Mouse (Mus musculus) testis, adult 2 months (tissue): Measurements from ENCODE around the gene Hist1h2ab.

Experiments used
- CTCF ChIP-seq: fragments of 200-500 bp; IDR thresholded peaks from 2 replicates; pipeline ENCODE4 v1.5.1; 2012; ENCODE audit warnings: low read depth, mild to moderate bottlenecking, inconsistent platforms, low read length, moderate library complexity; ENCODE audit not compliant: control insufficient read depth, insufficient read depth, insufficient replicate concordance
- POLR2A ChIP-seq: fragments of 200-500 bp; IDR thresholded peaks from 2 replicates; pipeline ENCODE4 v1.6.1; 2012; ENCODE audit warnings: low read depth, mild to moderate bottlenecking, inconsistent platforms, low read length, moderate library complexity; ENCODE audit not compliant: control insufficient read depth

DNA sequence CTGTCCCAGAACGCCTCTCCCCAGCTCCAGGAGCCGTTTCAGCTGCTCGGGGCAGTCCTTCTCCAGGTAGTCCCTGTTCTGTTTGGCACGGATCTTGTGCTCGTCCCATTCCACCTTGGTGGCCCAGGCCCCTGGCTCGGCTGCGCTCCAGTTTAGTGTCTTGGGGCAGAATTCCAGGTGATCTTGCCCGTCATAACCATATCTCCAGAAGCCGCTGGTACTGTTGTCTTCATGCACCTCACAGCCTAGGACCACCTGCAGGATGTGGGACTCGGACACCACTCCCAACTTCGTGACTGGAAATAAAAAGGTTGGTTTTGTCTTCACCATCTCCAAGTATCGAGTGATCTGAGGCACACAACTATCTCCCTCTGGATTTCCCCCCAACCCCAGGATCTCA is 44.2 kb upstream of the Hist1h2ab start:
- TF ChIP-seq POLR2A (no peak), CTCF (no peak)
